26 mouse cellular contexts compared by ENCODE assay signal in genomic region chr9:40892456-40892855, GRCm38 (mm10). TPM values are rescaled to one million over a fixed set of nuclear protein-coding genes. Genes with fewer than 3 reads are reported as not detected.
DNase-seq lines count a peak whose midpoint lies in the region; ATAC-seq and TF ChIP-seq lines count a peak whose summit lies in the region.
"Had no signal": no experiment of that assay in that cellular context is flagged by ENCODE, and none has a peak within 500 bp of the region (broad histone marks: within the 10 kb centered on the region; RNA-seq: fewer than 3 reads in every experiment).

No protein-coding gene starts in this region.

- H3K9ac ChIP-seq in midbrain, postnatal 0 days (replicated peaks; ENCODE audit: low read length, poor library complexity, severe bottlenecking) = no peak overlapping the region
- no peak overlapping the region for H3K9ac ChIP-seq in neural tube, embryonic 15.5 days (replicated peaks)
- H3K9ac ChIP-seq: embryonic facial prominence, embryonic 12.5 days; forebrain, embryonic 13.5 days; forebrain, embryonic 15.5 days; forebrain, postnatal 0 days had no signal

- 82% methylated on average over 6 of the region's 6 CpGs for WGBS in midbrain, postnatal 0 days
- 84% methylated on average over 6 of the region's 6 CpGs for WGBS in midbrain, embryonic 10.5 days
- WGBS in neural tube, embryonic 15.5 days = 54% methylated on average over 6 of the region's 6 CpGs

- no peaks in the 10 kb centered on the region for H3K4me1 ChIP-seq in midbrain, postnatal 0 days (ENCODE audit: insufficient read depth, low read length)
- peaks cover 14% of the 10 kb centered on the region for H3K4me1 ChIP-seq in midbrain, embryonic 10.5 days
- H3K4me1 ChIP-seq in neural tube, embryonic 15.5 days = peaks cover 5% of the 10 kb centered on the region; the same call in 1 of the 2 replicates
- H3K4me1 ChIP-seq: embryonic facial prominence, embryonic 10.5 days; embryonic facial prominence, embryonic 12.5 days; forebrain, embryonic 13.5 days; forebrain, embryonic 15.5 days had no signal

- no peak for TF ChIP-seq POLR2A in brain, embryonic 14.5 days (IDR thresholded peaks at IDR 0.05; ENCODE audit: borderline replicate concordance, extremely low read depth, insufficient read depth, insufficient read length, poor library complexity, severe bottlenecking)

- H3K36me3 ChIP-seq in midbrain, postnatal 0 days (ENCODE audit: insufficient read depth, low read length) = no peaks in the 10 kb centered on the region
- no peaks in the 10 kb centered on the region for H3K36me3 ChIP-seq in midbrain, embryonic 10.5 days
- no peaks in the 10 kb centered on the region for H3K36me3 ChIP-seq in neural tube, embryonic 15.5 days
- H3K36me3 ChIP-seq: embryonic facial prominence, embryonic 10.5 days; embryonic facial prominence, embryonic 12.5 days; forebrain, embryonic 15.5 days; G1E had no signal

- H3K27me3 ChIP-seq in midbrain, postnatal 0 days (ENCODE audit: insufficient read depth, low read length) = no peaks in the 10 kb centered on the region
- H3K27me3 ChIP-seq in midbrain, embryonic 10.5 days (ENCODE audit: low read depth, poor library complexity, severe bottlenecking) = peaks cover 96% of the 10 kb centered on the region
- H3K27me3 ChIP-seq in neural tube, embryonic 15.5 days (replicated peaks) = 0 out of 2 replicates have a peak, but pooled peaks cover 5% of the 10 kb centered on the region
- H3K27me3 ChIP-seq: CH12.LX had no signal

- no peak overlapping the region for H3K4me3 ChIP-seq in midbrain, postnatal 0 days (ENCODE audit: low read depth, low read length)
- H3K4me3 ChIP-seq in midbrain, embryonic 10.5 days = no peak overlapping the region
- H3K4me3 ChIP-seq in neural tube, embryonic 15.5 days (replicated peaks) = no peak overlapping the region
- H3K4me3 ChIP-seq: embryonic facial prominence, embryonic 10.5 days; embryonic facial prominence, embryonic 12.5 days; forebrain, embryonic 13.5 days; forebrain, embryonic 15.5 days had no signal

- no peak for TF ChIP-seq CTCF in midbrain, postnatal 0 days (IDR thresholded peaks at IDR 0.05)
- no peak for TF ChIP-seq CTCF in brain, embryonic 14.5 days (IDR thresholded peaks at IDR 0.05; ENCODE audit: borderline replicate concordance, extremely low read depth, insufficient read depth, insufficient read length)

- no peak for ATAC-seq in midbrain, postnatal 0 days (ENCODE audit: low FRiP score)
- ATAC-seq in neural tube, embryonic 15.5 days (ENCODE audit: low FRiP score) = peak; percentile 80
- ATAC-seq: activated CD4-positive, CD25-positive, alpha-beta regulatory T cell, adult 4 months; CD4-positive, CD25-positive, alpha-beta regulatory T cell, adult 4 months; forebrain, embryonic 13.5 days; forebrain, embryonic 15.5 days; forebrain, postnatal 0 days; Patski had no signal

- DNase-seq in midbrain, postnatal 0 days (ENCODE audit: low spot score) = peak; percentile 17
- no peak for DNase-seq in midbrain, embryonic 10.5 days (ENCODE audit: low spot score)
- peak; percentile 40 for DNase-seq in brain, embryonic 14.5 days (ENCODE audit: low read depth)
- DNase-seq in retina, embryonic 14.5 days (ENCODE audit: low spot score) = no peak
- DNase-seq: adrenal gland, adult 8-10 months; adrenal gland, postnatal 14 days; adrenal gland, postnatal 36 days; B cell, adult 2 months; cerebellum, adult 11-12 months; cerebellum, adult 2 months; cerebellum, adult 9-10 months; cerebellum, postnatal 10 days; cerebellum, postnatal 25 days; forebrain, postnatal 0 days had no signal

- no peaks in the 10 kb centered on the region for H3K9me3 ChIP-seq in midbrain, postnatal 0 days (ENCODE audit: low read length)
- H3K9me3 ChIP-seq in midbrain, embryonic 10.5 days (replicated peaks) = no peaks in the 10 kb centered on the region
- no peaks in the 10 kb centered on the region for H3K9me3 ChIP-seq in neural tube, embryonic 15.5 days (replicated peaks)
- H3K9me3 ChIP-seq: embryonic facial prominence, embryonic 10.5 days; embryonic facial prominence, embryonic 12.5 days; forebrain, embryonic 15.5 days; G1E had no signal

- no peak overlapping the region for H3K4me2 ChIP-seq in midbrain, postnatal 0 days (ENCODE audit: low read depth, low read length, poor library complexity, severe bottlenecking)
- no peak overlapping the region for H3K4me2 ChIP-seq in neural tube, embryonic 15.5 days
- H3K4me2 ChIP-seq: embryonic facial prominence, embryonic 12.5 days; forebrain, embryonic 13.5 days; forebrain, embryonic 15.5 days had no signal

- H3K27ac ChIP-seq in midbrain, postnatal 0 days (ENCODE audit: low read depth, low read length) = no peak overlapping the region
- no peak overlapping the region for H3K27ac ChIP-seq in midbrain, embryonic 10.5 days (replicated peaks)
- no peak overlapping the region for H3K27ac ChIP-seq in neural tube, embryonic 15.5 days (replicated peaks)
- H3K27ac ChIP-seq: embryonic facial prominence, embryonic 10.5 days; embryonic facial prominence, embryonic 12.5 days; forebrain, embryonic 13.5 days; forebrain, embryonic 15.5 days had no signal

RNA-seq across cellular contexts. Expression of gene Bsx, which starts 18.5 kb away (rescaled TPM):
- 0.24 TPM in 1 of 2 replicates, not detected in the other for total RNA-seq in midbrain, postnatal 0 days (2014; rRNA removed)
- polyA plus RNA-seq in midbrain, postnatal 0 days (2015; fragmentation: Nextera tagmentation; extraction: Ambion mirVana) = 1.5 and 2.8 TPM in 2 replicates
- polyA plus RNA-seq in midbrain, embryonic 10.5 days (2016; fragmentation: Nextera tagmentation; extraction: Ambion mirVana) = 0.15 and 0.83 TPM in 2 replicates
- 1.5 and 2.5 TPM in 2 replicates for polyA plus RNA-seq in brain, embryonic 14.5 days (2012; rRNA removed)
- not detected in 2 replicates for polyA plus RNA-seq in neural tube, embryonic 15.5 days (2015; fragmentation: Nextera tagmentation; extraction: Ambion mirVana)
- total RNA-seq: adrenal gland, adult 18-20 months; adrenal gland, adult 8-10 months; adrenal gland, postnatal 14 days; adrenal gland, postnatal 36 days; CH12.LX; G1E had no signal
- polyA plus RNA-seq: activated CD4-positive, CD25-positive, alpha-beta regulatory T cell, adult 4 months; CD4-positive, CD25-positive, alpha-beta regulatory T cell, adult 4 months; embryonic facial prominence, embryonic 12.5 days; embryonic facial prominence, embryonic 14.5 days; G1E; Patski had no signal

Comparison
In these comparisons a context has a peak if more than half of its experiments do, and no peak if none do; other contexts are left out.
1. DNase-seq: peak in midbrain, postnatal 0 days (single experiment) and brain, embryonic 14.5 days (single experiment); none in midbrain, embryonic 10.5 days (single experiment) and retina, embryonic 14.5 days (single experiment).